ENCODE assay signal across 9 mouse cellular contexts in the genomic region with DNA sequence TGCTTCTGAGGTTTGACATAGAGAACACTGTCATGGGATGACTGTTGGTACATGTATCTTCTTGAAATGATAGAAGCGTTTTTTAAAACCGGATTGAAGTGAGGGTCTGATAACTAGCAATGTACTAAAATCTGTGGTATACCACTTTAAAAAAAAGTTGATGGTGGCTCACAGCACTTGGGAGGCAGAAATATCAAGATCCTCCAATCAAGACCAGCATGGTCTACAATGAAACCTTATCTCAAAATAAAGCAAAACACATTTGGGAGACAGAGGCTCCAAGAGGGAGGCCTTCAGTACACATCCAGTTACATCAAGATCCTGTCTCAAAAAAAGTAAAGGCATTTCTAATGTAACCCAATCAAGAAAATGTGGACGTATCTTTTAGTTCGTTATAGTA. TPM values are rescaled to one million over a fixed set of nuclear protein-coding genes. Genes with fewer than 3 reads are reported as not detected.
DNase-seq lines count a peak whose midpoint lies in the region; ATAC-seq and TF ChIP-seq lines count a peak whose summit lies in the region.
"Had no signal": no experiment of that assay in that cellular context is flagged by ENCODE, and none has a peak within 500 bp of the region (broad histone marks: within the 10 kb centered on the region; RNA-seq: fewer than 3 reads in every experiment).

No protein-coding gene starts in this region.

- peak overlapping the region; percentile 61 for H3K4me2 ChIP-seq in kidney, embryonic 15.5 days
- peak overlapping the region; percentile 66 for H3K4me2 ChIP-seq in intestine, embryonic 14.5 days (ENCODE audit: low read length)
- peak overlapping the region; percentile 97 for H3K4me2 ChIP-seq in myocyte (ENCODE audit: low read depth)

- no peak for DNase-seq in kidney, postnatal 14 days
- DNase-seq in c-Kit-positive CD71-positive TER-119-positive erythroid progenitor cells, embryonic 14.5 days (ENCODE audit: low spot score) = peak; percentile 49
- DNase-seq in intestine, embryonic 14.5 days (ENCODE audit: low spot score) = no peak
- DNase-seq in adrenal gland, postnatal 14 days = no peak
- no peak for DNase-seq in thymus, postnatal 10 days (ENCODE audit: low spot score in 2 of 2)
- no peak for DNase-seq in kidney, postnatal 25 days
- DNase-seq: kidney, adult 11 months had no signal

- no peak overlapping the region for H3ac ChIP-seq in myocyte (ENCODE audit: control insufficient read depth, insufficient read length)

- H3K9me3 ChIP-seq in kidney, embryonic 15.5 days (replicated peaks) = no peaks in the 10 kb centered on the region
- no peaks in the 10 kb centered on the region for H3K9me3 ChIP-seq in intestine, embryonic 14.5 days (ENCODE audit: control insufficient read depth, low read length)

- H3K4me1 ChIP-seq in kidney, embryonic 15.5 days = peaks cover 43% of the 10 kb centered on the region
- peaks cover 22% of the 10 kb centered on the region for H3K4me1 ChIP-seq in intestine, embryonic 14.5 days (replicated peaks; ENCODE audit: control insufficient read depth, insufficient read depth, low read length)

- H3K9ac ChIP-seq in kidney, embryonic 15.5 days = peak overlapping the region; percentile 99
- H3K9ac ChIP-seq in intestine, embryonic 14.5 days (ENCODE audit: low read length) = peak overlapping the region; percentile 99

- WGBS in kidney, embryonic 15.5 days = 40% methylated on average over 4 of the region's 4 CpGs
- 50% methylated on average over 4 of the region's 4 CpGs for WGBS in intestine, embryonic 14.5 days

- ATAC-seq in kidney, embryonic 15.5 days (replicated peaks; ENCODE audit: low FRiP score) = no peak
- ATAC-seq in intestine, embryonic 14.5 days (replicated peaks; ENCODE audit: low FRiP score, low TSS enrichment, low read depth) = no peak

- H3K27ac ChIP-seq in kidney, embryonic 15.5 days = no peak overlapping the region
- no peak overlapping the region for H3K27ac ChIP-seq in intestine, embryonic 14.5 days (ENCODE audit: low read depth)

- TF ChIP-seq POLR2A in myocyte (IDR thresholded peaks at IDR 0.05; ENCODE audit: insufficient read length, low read depth) = no peak

- H3K4me3 ChIP-seq in kidney, embryonic 15.5 days (replicated peaks) = peak overlapping the region; percentile 89
- peak overlapping the region; percentile 92 for H3K4me3 ChIP-seq in intestine, embryonic 14.5 days (ENCODE audit: low read depth, low read length)
- peak overlapping the region; percentile 98 for H3K4me3 ChIP-seq in myocyte

- H3K79me2 ChIP-seq in myocyte (ENCODE audit: control insufficient read depth, insufficient read depth) = peaks cover 67% of the 10 kb centered on the region

- peaks cover 15% of the 10 kb centered on the region for H3K36me3 ChIP-seq in kidney, embryonic 15.5 days
- peaks cover 14% of the 10 kb centered on the region for H3K36me3 ChIP-seq in intestine, embryonic 14.5 days (ENCODE audit: control insufficient read depth, insufficient read depth, low read length)
- H3K36me3 ChIP-seq in myocyte (ENCODE audit: control insufficient read depth, insufficient read depth) = peaks cover 15% of the 10 kb centered on the region

- H3K27me3 ChIP-seq in kidney, embryonic 15.5 days = no peaks in the 10 kb centered on the region
- H3K27me3 ChIP-seq in intestine, embryonic 14.5 days (replicated peaks; ENCODE audit: control insufficient read depth, insufficient read depth, low read length) = no peaks in the 10 kb centered on the region
- no peaks in the 10 kb centered on the region for H3K27me3 ChIP-seq in myocyte (ENCODE audit: control insufficient read depth, insufficient read depth, insufficient read length)

TF ChIP-seq in myocyte, 11 proteins besides CTCF, POLR2A, EP300 and RAD21:
- no peak for TF ChIP-seq SRF (IDR thresholded peaks at IDR 0.05; ENCODE audit: control insufficient read depth, insufficient read length, low read depth)
- TF ChIP-seq REST (IDR thresholded peaks at IDR 0.05; ENCODE audit: insufficient read depth, insufficient read length) = no peak
- no peak for TF ChIP-seq MYOD1 (IDR thresholded peaks at IDR 0.05; ENCODE audit: control insufficient read depth in 1 of 3, insufficient read length in 2 of 3, low read depth in 2 of 3)
- TF ChIP-seq MAX (IDR thresholded peaks at IDR 0.05; ENCODE audit: low read depth) = no peak
- no peak for TF ChIP-seq TCF12 (IDR thresholded peaks at IDR 0.05; ENCODE audit: insufficient read depth, poor library complexity, severe bottlenecking)
- no peak for TF ChIP-seq USF1 (IDR thresholded peaks at IDR 0.05; ENCODE audit: low read depth)
- no peak for TF ChIP-seq TCF3 (IDR thresholded peaks at IDR 0.05; ENCODE audit: insufficient read length, low read depth)
- no peak for TF ChIP-seq POLR2AphosphoS2 (IDR thresholded peaks at IDR 0.05; ENCODE audit: insufficient read length, low read depth)
- TF ChIP-seq MYOG (IDR thresholded peaks at IDR 0.05; ENCODE audit: control insufficient read depth in 1 of 3, insufficient read depth in 1 of 3, insufficient read length in 2 of 3, low read depth in 2 of 3) = no peak
- no peak for TF ChIP-seq CEBPB (IDR thresholded peaks at IDR 0.05; ENCODE audit: insufficient read depth, poor library complexity, severe bottlenecking)
- no peak for TF ChIP-seq E2F4 (IDR thresholded peaks at IDR 0.05; ENCODE audit: insufficient read depth)

RNA-seq across cellular contexts. Expression of a gene that starts 2.3 kb away (rescaled TPM):
- polyA plus RNA-seq in kidney, embryonic 15.5 days (2015; fragmentation: Nextera tagmentation; extraction: Ambion mirVana) = 124 and 125 TPM in 2 replicates
- 55.8 and 60.5 TPM in 2 replicates for polyA plus RNA-seq in intestine, embryonic 14.5 days (2014; fragmentation: Nextera tagmentation; extraction: Ambion mirVana)
- polyA plus RNA-seq in myocyte (2012; fragmentation: generic; extraction: Trizol) = 18.1 TPM
- total RNA-seq in adrenal gland, postnatal 14 days (2021) = 49.2 and 56.0 TPM in 2 replicates

RNA-seq across cellular contexts. Expression of a gene that starts 2.4 kb away (rescaled TPM):
- 4.0 and 4.4 TPM in 2 replicates for polyA plus RNA-seq in kidney, embryonic 15.5 days (2015; fragmentation: Nextera tagmentation; extraction: Ambion mirVana)
- polyA plus RNA-seq in intestine, embryonic 14.5 days (2014; fragmentation: Nextera tagmentation; extraction: Ambion mirVana) = 1.3 and 2.5 TPM in 2 replicates
- 1.0 TPM for polyA plus RNA-seq in myocyte (2012; fragmentation: generic; extraction: Trizol)
- total RNA-seq in adrenal gland, postnatal 14 days (2021) = 4.6 and 8.7 TPM in 2 replicates

RNA-seq across cellular contexts. Expression of a gene that starts 38.3 kb away (rescaled TPM):
- 6.8 and 6.9 TPM in 2 replicates for polyA plus RNA-seq in kidney, embryonic 15.5 days (2015; fragmentation: Nextera tagmentation; extraction: Ambion mirVana)
- polyA plus RNA-seq in intestine, embryonic 14.5 days (2014; fragmentation: Nextera tagmentation; extraction: Ambion mirVana) = 0.95 and 1.8 TPM in 2 replicates
- 0.31 TPM for polyA plus RNA-seq in myocyte (2012; fragmentation: generic; extraction: Trizol)
- total RNA-seq in adrenal gland, postnatal 14 days (2021) = 14.4 and 18.0 TPM in 2 replicates

RNA-seq across cellular contexts. Expression of a gene that starts 41.7 kb away (rescaled TPM):
- 25.8 and 26.6 TPM in 2 replicates for polyA plus RNA-seq in kidney, embryonic 15.5 days (2015; fragmentation: Nextera tagmentation; extraction: Ambion mirVana)
- 20.0 and 22.8 TPM in 2 replicates for polyA plus RNA-seq in intestine, embryonic 14.5 days (2014; fragmentation: Nextera tagmentation; extraction: Ambion mirVana)
- polyA plus RNA-seq in myocyte (2012; fragmentation: generic; extraction: Trizol) = 3.0 TPM
- total RNA-seq in adrenal gland, postnatal 14 days (2021) = 14.8 and 20.9 TPM in 2 replicates
